Mouse (Mus musculus): Measurements from ENCODE around the gene Tcp11l2. TPM values are rescaled to one million over a fixed set of nuclear protein-coding genes. Genes with fewer than 3 reads are reported as not detected.

Gene Tcp11l2
- polyA plus RNA-seq, 1 experiment: 35.7 TPM

DNA sequence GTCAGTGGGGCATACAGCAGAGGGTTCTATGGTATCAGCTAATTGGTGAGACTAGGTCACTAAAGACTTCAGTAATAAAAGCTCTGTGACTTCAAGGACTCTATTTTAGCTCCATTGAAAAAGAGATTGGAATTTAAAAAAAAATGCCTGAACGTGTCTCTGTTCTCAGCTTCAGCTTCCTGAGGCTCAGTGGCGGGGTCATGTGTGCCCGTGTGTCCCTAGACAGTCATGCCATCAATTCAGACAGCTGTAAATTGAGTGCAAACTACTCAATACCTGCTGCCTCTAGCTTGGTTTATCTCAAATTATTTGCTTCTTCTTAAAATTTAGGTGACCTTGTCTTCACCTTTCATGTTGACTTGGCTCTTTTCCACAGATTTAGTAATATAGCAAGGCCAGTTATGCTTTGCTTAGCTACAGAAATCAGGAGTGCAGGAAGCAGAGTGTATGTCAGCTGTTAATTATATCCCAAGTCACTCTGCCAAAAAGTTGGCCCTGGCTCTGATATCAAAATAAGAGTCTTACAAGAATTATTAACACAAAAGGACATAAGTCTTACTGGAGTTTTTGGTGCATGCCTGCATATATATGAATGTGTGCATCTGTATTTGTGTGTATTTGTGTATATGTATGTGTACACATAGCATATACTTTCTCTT lies 20.8 kb downstream of the Tcp11l2 start:
- H3K27ac ChIP-seq (ENCODE audit: control insufficient read depth, insufficient read depth, low read depth, low read length, poor library complexity): no peak overlapping the region
- no peaks in the 10 kb centered on the region; the same call in 1 of the 2 replicates for H3K4me1 ChIP-seq (ENCODE audit: control insufficient read depth, insufficient read depth, low read length)
- TF ChIP-seq CTCF (IDR thresholded peaks at IDR 0.05; ENCODE audit: control insufficient read depth, insufficient read depth, low read length): no peak
- TF ChIP-seq POLR2A (IDR thresholded peaks at IDR 0.05; ENCODE audit: borderline replicate concordance, control insufficient read depth, low read depth, low read length): no peak
- H3K4me3 ChIP-seq (replicated peaks; ENCODE audit: control insufficient read depth, low read depth, low read length): no peak overlapping the region
- WGBS: 66% methylated on average over 3 of the region's 3 CpGs

DNA sequence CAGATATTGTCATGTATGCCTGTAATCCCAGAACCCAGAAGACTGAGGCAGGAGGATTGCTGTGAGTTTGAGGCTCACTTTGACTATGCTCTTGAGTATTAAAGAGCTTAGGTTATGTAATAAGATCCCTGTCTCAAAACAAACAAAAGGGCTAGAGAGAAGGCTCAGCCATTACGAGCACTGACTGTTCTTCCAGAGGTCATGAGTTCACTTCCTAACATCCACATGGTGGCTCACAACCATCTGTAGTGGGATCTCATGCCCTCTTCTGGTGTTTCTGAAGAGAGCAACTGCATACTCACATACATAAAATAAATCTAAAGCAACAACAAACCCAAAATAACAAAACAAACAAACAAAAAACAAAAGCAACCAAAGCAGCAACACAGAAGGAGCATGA lies 21.7 kb downstream of the Tcp11l2 start:
- no peak overlapping the region for H3K27ac ChIP-seq (ENCODE audit: control insufficient read depth, insufficient read depth, low read depth, low read length, poor library complexity)
- no peak for TF ChIP-seq CTCF (IDR thresholded peaks at IDR 0.05; ENCODE audit: control insufficient read depth, insufficient read depth, low read length)
- TF ChIP-seq POLR2A (IDR thresholded peaks at IDR 0.05; ENCODE audit: borderline replicate concordance, control insufficient read depth, low read depth, low read length): no peak
- no peaks in the 10 kb centered on the region for H3K4me1 ChIP-seq (ENCODE audit: control insufficient read depth, insufficient read depth, low read length)
- H3K4me3 ChIP-seq (replicated peaks; ENCODE audit: control insufficient read depth, low read depth, low read length): no peak overlapping the region
- 61% methylated on average over 1 of the region's 1 CpGs for WGBS

DNA sequence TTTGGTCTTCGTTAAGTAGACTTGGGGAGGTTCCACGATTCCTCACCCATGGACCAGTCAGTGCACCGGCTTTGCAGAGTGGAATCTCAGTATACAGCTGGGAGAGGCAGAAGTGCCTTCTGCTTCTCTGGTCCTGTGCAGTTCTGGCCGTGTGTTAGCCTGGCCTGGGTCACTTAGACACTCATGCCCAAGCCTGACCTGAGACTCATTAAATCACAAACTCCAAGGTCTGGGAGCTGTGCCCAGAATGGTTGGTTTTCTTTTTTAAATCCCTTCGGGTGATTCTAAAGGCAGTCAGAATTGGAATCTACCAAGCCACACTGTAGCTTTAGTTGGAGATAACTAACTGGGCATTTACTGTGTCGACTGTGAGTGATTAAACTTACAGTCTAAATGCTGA lies 23.7 kb downstream of the Tcp11l2 start:
- H3K27ac ChIP-seq (ENCODE audit: control insufficient read depth, insufficient read depth, low read depth, low read length, poor library complexity): no peak overlapping the region
- no peak overlapping the region for H3K4me3 ChIP-seq (replicated peaks; ENCODE audit: control insufficient read depth, low read depth, low read length)
- 80% methylated on average over 6 of the region's 6 CpGs for WGBS
- no peaks in the 10 kb centered on the region for H3K4me1 ChIP-seq (ENCODE audit: control insufficient read depth, insufficient read depth, low read length)
- TF ChIP-seq POLR2A (IDR thresholded peaks at IDR 0.05; ENCODE audit: borderline replicate concordance, control insufficient read depth, low read depth, low read length) (no peak), CTCF (IDR thresholded peaks at IDR 0.05; ENCODE audit: control insufficient read depth, insufficient read depth, low read length) (no peak)

DNA sequence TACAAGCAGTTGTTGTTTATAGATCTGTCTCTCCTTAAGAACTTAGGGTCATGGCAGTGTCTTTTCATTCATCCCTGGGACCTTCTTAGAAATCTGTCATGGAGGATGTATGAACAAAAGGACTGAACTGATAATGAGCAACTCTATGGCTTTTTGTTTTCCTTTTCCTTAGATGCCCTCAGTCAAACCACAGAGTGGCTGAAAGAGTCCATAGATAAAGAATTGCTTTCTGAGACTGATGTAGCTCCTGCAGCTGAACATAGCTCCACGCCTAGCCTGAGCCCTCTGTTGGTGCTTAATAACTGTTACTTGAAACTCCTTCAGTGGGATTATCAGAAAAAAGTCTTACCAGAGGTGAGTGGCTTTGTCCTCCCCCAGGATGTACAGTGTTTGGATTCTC lies 27.9 kb downstream of the Tcp11l2 start:
- no peak for TF ChIP-seq POLR2A (IDR thresholded peaks at IDR 0.05; ENCODE audit: borderline replicate concordance, control insufficient read depth, low read depth, low read length)
- no peak for TF ChIP-seq CTCF (IDR thresholded peaks at IDR 0.05; ENCODE audit: control insufficient read depth, insufficient read depth, low read length)
- WGBS: 61% methylated on average over 1 of the region's 1 CpGs
- H3K4me1 ChIP-seq (ENCODE audit: control insufficient read depth, insufficient read depth, low read length): no peaks in the 10 kb centered on the region

DNA sequence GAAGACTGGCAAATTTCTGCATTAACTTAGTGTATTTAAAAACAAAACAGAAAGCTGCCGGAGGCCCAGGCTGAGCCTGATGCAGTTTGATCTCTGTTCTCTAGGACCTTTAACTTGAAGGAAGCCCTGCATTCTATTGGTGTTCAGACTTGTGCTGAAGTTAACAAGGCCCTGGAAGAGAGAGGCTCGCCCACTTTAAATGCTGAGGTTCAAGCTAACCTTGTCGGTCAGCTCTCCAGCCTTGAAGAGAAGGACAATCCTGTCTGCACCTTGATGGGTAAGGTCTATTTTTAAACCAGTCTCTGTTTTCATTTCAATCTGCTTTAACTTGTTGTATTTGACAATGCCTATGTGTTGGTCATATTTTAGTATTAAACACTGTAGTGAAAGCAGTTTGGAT lies 31.9 kb downstream of the Tcp11l2 start:
- TF ChIP-seq CTCF (IDR thresholded peaks at IDR 0.05; ENCODE audit: control insufficient read depth, insufficient read depth, low read length) (no peak), POLR2A (IDR thresholded peaks at IDR 0.05; ENCODE audit: borderline replicate concordance, control insufficient read depth, low read depth, low read length) (no peak)
- WGBS: 87% methylated on average over 3 of the region's 3 CpGs
- no peak overlapping the region for H3K4me3 ChIP-seq (replicated peaks; ENCODE audit: control insufficient read depth, low read depth, low read length)
- no peaks in the 10 kb centered on the region; the same call in 1 of the 2 replicates for H3K4me1 ChIP-seq (ENCODE audit: control insufficient read depth, insufficient read depth, low read length)
- H3K27ac ChIP-seq (ENCODE audit: control insufficient read depth, insufficient read depth, low read depth, low read length, poor library complexity): no peak overlapping the region

More for the DNA sequence above, 27.9 kb downstream of the Tcp11l2 start:
- H3K4me3 ChIP-seq (replicated peaks; ENCODE audit: control insufficient read depth, low read depth, low read length): no peak overlapping the region
- no peak overlapping the region for H3K27ac ChIP-seq (ENCODE audit: control insufficient read depth, insufficient read depth, low read depth, low read length, poor library complexity)

DNA sequence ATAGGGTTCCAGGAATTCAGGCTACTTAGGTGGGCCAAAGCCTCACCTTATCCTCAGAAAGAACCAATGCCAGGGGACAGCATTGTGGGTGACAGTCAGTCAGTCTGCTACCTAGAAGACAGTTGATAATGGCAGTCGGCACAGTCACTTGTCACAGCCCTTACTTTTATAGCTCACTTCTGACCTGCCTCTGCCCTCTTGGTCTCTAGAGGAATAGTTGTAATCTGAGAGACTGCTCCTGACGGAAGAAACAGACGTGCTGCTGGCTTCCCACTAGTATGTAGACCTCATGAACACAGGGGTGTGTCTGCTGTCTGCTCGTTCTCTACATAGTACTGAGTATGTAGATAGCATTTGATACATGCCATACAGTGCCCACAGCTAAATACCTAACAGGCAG lies 33.9 kb downstream of the Tcp11l2 start:
- 85% methylated on average over 4 of the region's 4 CpGs for WGBS

DNA sequence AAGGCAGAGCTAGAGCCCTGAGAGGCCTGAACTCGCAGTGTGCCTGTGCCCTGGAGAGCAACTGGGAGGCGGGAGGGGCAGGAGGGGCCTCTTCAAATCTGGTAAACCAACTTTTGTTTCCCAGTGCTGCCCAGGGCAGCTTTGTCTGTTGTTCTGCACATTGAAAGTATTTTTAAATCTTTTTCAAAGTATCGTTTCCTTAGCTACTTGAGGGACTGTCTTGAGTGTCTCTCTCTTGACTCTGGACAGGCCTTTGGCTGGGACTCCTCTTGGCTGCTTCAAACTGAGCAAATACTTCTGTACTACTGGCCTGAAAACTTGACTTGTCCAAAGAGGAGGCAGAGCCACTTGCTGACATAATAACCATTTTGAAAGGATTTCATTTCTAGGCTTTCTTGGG lies 34.4 kb downstream of the Tcp11l2 start:
- TF ChIP-seq POLR2A (IDR thresholded peaks at IDR 0.05; ENCODE audit: borderline replicate concordance, control insufficient read depth, low read depth, low read length): no peak
- no peak for TF ChIP-seq CTCF (IDR thresholded peaks at IDR 0.05; ENCODE audit: control insufficient read depth, insufficient read depth, low read length)
- H3K4me1 ChIP-seq (ENCODE audit: control insufficient read depth, insufficient read depth, low read length): no peaks in the 10 kb centered on the region; the same call in 1 of the 2 replicates
- no peak overlapping the region for H3K4me3 ChIP-seq (replicated peaks; ENCODE audit: control insufficient read depth, low read depth, low read length)
- no peak overlapping the region for H3K27ac ChIP-seq (ENCODE audit: control insufficient read depth, insufficient read depth, low read depth, low read length, poor library complexity)
- WGBS: 83% methylated on average over 3 of the region's 3 CpGs

More for the DNA sequence above, 33.9 kb downstream of the Tcp11l2 start:
- no peak overlapping the region for H3K27ac ChIP-seq (ENCODE audit: control insufficient read depth, insufficient read depth, low read depth, low read length, poor library complexity)
- H3K4me3 ChIP-seq (replicated peaks; ENCODE audit: control insufficient read depth, low read depth, low read length): no peak overlapping the region
- TF ChIP-seq CTCF (IDR thresholded peaks at IDR 0.05; ENCODE audit: control insufficient read depth, insufficient read depth, low read length) (no peak), POLR2A (IDR thresholded peaks at IDR 0.05; ENCODE audit: borderline replicate concordance, control insufficient read depth, low read depth, low read length) (no peak)
- no peaks in the 10 kb centered on the region; the same call in 1 of the 2 replicates for H3K4me1 ChIP-seq (ENCODE audit: control insufficient read depth, insufficient read depth, low read length)

DNA sequence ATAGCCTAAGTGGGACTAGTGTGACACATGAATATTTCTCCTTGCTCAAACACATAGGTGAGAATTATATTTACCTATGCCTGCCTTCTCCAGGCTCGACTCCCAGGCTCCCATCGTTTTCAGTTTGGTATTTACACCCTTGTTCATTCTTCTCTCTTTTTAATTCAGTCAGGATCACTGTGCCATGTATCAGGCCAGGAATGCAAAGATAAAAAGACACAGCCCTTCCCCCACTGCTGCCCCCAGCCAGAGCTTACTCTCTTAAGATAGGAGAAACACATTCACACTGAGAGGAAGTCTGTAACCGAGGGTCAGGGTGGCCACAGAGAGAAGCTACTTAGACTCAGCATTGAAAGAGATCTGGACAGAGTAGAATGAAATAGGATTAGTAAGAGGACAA lies 35.2 kb downstream of the Tcp11l2 start:
- H3K4me1 ChIP-seq (ENCODE audit: control insufficient read depth, insufficient read depth, low read length): no peaks in the 10 kb centered on the region; the same call in 1 of the 2 replicates
- TF ChIP-seq POLR2A (IDR thresholded peaks at IDR 0.05; ENCODE audit: borderline replicate concordance, control insufficient read depth, low read depth, low read length): no peak
- TF ChIP-seq CTCF (IDR thresholded peaks at IDR 0.05; ENCODE audit: control insufficient read depth, insufficient read depth, low read length): no peak
- H3K4me3 ChIP-seq (replicated peaks; ENCODE audit: control insufficient read depth, low read depth, low read length): no peak overlapping the region
- 58% methylated on average over 3 of the region's 3 CpGs for WGBS
- H3K27ac ChIP-seq (ENCODE audit: control insufficient read depth, insufficient read depth, low read depth, low read length, poor library complexity): no peak overlapping the region

Measured in bone marrow, adult 2 months (tissue).